Mouse (Mus musculus) intestine, postnatal 0 days (tissue): Measurements from ENCODE around the gene Prdm1. TPM values are rescaled to one million over a fixed set of nuclear protein-coding genes. Genes with fewer than 3 reads are reported as not detected.

Source experiments
- ATAC-seq: fragments of 200-750 bp; cut with Nextera tagmentation; 2 replicates; pipeline ENCODE4 v1.8.0; 2017; ENCODE audit warnings: mild to moderate bottlenecking, moderate TSS enrichment, moderate library complexity
- H3K27ac ChIP-seq: fragments of 300-500 bp; sonication (generic); 2 replicates; pipeline ENCODE4 v1.5.1; 2014; ENCODE audit warnings: mild to moderate bottlenecking, low read depth, low read length, moderate library complexity
- H3K27me3 ChIP-seq: fragments of 300-500 bp; sonication (generic); replicated peaks from 2 replicates; pipeline ENCODE4 v1.6.1; 2014; ENCODE audit warnings: low read length, mixed read lengths; ENCODE audit not compliant: control insufficient read depth, insufficient read depth
- H3K36me3 ChIP-seq: fragments of 300-500 bp; sonication (generic); 2 replicates; pipeline ENCODE4 v1.6.1; 2014; ENCODE audit warnings: mild to moderate bottlenecking, moderate library complexity; ENCODE audit not compliant: control insufficient read depth, insufficient read depth
- H3K4me1 ChIP-seq: fragments of 300-500 bp; sonication (generic); replicated peaks from 2 replicates; pipeline ENCODE4 v1.6.1; 2014; ENCODE audit warnings: antibody characterized with exemption, low read length, mixed read lengths; ENCODE audit not compliant: control insufficient read depth, insufficient read depth
- H3K4me2 ChIP-seq: fragments of 300-500 bp; sonication (generic); replicated peaks from 2 replicates; pipeline ENCODE4 v1.6.1; 2014; ENCODE audit warnings: low read depth, mild to moderate bottlenecking, moderate library complexity
- H3K4me3 ChIP-seq: fragments of 300-500 bp; sonication (generic); 2 replicates; pipeline ENCODE4 v1.5.1; 2014; ENCODE audit warnings: low read depth, low read length
- H3K9ac ChIP-seq: fragments of 300-500 bp; sonication (generic); 2 replicates; pipeline ENCODE4 v1.6.1; 2014; ENCODE audit warnings: mild to moderate bottlenecking, low read depth, low read length
- H3K9me3 ChIP-seq: fragments of 300-500 bp; sonication (generic); 2 replicates; pipeline ENCODE4 v1.6.1; 2016; ENCODE audit warnings: mixed run types; ENCODE audit not compliant: control insufficient read depth
- CTCF ChIP-seq: sonication (generic); IDR thresholded peaks from 2 replicates; pipeline ENCODE4 v1.5.1; 2016; ENCODE audit warnings: low read depth, mild to moderate bottlenecking, control low read depth, antibody characterized with exemption, moderate library complexity
- WGBS: fragments of 180-500 bp; shearing (Covaris S2); extraction: QIAGEN DNeasy Blood & Tissue Kit; methylation state at CpG from one replicate; pipeline ENCODE4 v1.1.7; 2014; 5-methylcytosine and 5-hydroxymethylcytosine counted together
- polyA plus RNA-seq: library from polyadenylated mRNA; unstranded; fragments of >200 nt; fragmentation: Nextera tagmentation; extraction: Ambion mirVana; gene quantifications from 2 replicates; pipeline ENCODE4 v1.2.1, GENCODE M21; 2015

The Prdm1 gene
- polyA plus RNA-seq, 1 experiment from 2014 or later: 17.7 TPM

DNA sequence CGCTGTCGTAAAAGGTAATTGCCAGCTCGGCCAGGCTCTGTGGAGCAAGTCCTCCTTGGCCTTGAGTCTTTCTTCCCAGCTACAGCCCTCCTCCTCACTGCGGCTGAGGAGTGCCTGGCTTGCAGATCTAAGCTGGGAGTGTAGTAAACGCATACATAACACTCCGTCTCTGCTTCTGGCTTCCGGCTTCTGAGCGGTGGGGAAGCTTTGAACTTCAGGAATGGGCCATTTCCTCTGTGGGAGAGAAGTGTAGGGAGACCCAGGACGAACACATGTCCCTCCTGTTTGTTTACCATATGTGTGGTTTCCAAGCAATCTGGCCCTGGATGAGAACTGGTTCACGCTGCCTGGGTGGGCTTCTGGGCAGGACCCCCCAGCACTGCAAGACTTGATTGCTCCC lies 119.2 kb downstream of the Prdm1 start:
- ATAC-seq: no peak
- H3K36me3 ChIP-seq: no peaks in the 10 kb centered on the region

GRCm38 (mm10) chr10:44403415-44403814 lies 124.9 kb downstream of the Prdm1 start:
- Histone ChIP-seq H3K4me1 (no peaks in the 10 kb centered on the region), H3K9ac (no peak overlapping the region), H3K27me3 (no peaks in the 10 kb centered on the region), H3K4me3 (no peak overlapping the region), H3K36me3 (no peaks in the 10 kb centered on the region), H3K9me3 (no peaks in the 10 kb centered on the region), H3K27ac (no peak overlapping the region), H3K4me2 (no peak overlapping the region)
- no peak for TF ChIP-seq CTCF
- no peak for ATAC-seq
- 57% methylated on average over 7 of the region's 7 CpGs for WGBS

More for the DNA sequence above, 119.2 kb downstream of the Prdm1 start:
- no peaks in the 10 kb centered on the region for H3K9me3 ChIP-seq
- H3K27me3 ChIP-seq: no peaks in the 10 kb centered on the region
- H3K4me3 ChIP-seq: no peak overlapping the region
- no peak overlapping the region for H3K9ac ChIP-seq
- no peak overlapping the region for H3K4me2 ChIP-seq
- TF ChIP-seq CTCF: no peak
- 26% methylated on average over 10 of the region's 10 CpGs for WGBS
- no peak overlapping the region for H3K27ac ChIP-seq
- no peaks in the 10 kb centered on the region for H3K4me1 ChIP-seq

- WGBS: 85% methylated on average over 10 of the region's 10 CpGs
- H3K4me3 ChIP-seq: no peak overlapping the region
- no peak for TF ChIP-seq CTCF
- no peak for ATAC-seq
- no peaks in the 10 kb centered on the region for H3K36me3 ChIP-seq
- H3K4me1 ChIP-seq: no peaks in the 10 kb centered on the region
- H3K27me3 ChIP-seq: no peaks in the 10 kb centered on the region
- no peak overlapping the region for H3K27ac ChIP-seq
- no peak overlapping the region for H3K9ac ChIP-seq
- H3K9me3 ChIP-seq: no peaks in the 10 kb centered on the region
- no peak overlapping the region for H3K4me2 ChIP-seq
Observed at GRCm38 (mm10) chr10:44401600-44401999, 126.7 kb downstream of the Prdm1 start.

GRCm38 (mm10) chr10:44400602-44401001 lies 127.7 kb downstream of the Prdm1 start:
- Histone ChIP-seq H3K36me3 (no peaks in the 10 kb centered on the region), H3K27me3 (no peaks in the 10 kb centered on the region), H3K4me1 (no peaks in the 10 kb centered on the region), H3K27ac (no peak overlapping the region), H3K4me3 (no peak overlapping the region), H3K9ac (no peak overlapping the region), H3K4me2 (no peak overlapping the region), H3K9me3 (no peaks in the 10 kb centered on the region)
- no peak for ATAC-seq
- no peak for TF ChIP-seq CTCF
- 70% methylated on average over 13 of the region's 13 CpGs for WGBS

DNA sequence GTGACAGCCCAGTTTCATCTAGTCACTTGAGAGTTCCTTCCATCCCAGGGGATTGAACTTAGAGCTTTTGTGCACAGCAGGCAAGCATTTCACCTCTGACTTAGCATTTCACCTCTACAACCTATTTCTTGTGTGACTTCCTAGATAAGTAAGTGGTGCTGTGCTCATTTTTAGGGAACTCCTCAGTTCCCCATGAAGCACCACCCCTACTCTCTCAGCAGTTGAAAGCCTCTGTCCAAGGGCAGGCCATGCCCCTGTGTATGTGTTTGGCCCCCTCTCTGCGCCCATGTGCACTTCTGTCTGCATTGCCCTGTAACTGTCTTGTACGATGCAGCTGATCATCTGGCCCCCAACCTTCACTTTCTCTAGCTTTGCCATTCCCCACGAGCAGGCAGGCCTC lies 128.2 kb downstream of the Prdm1 start:
- no peak overlapping the region for H3K4me3 ChIP-seq
- WGBS: 74% methylated on average over 3 of the region's 3 CpGs
- no peak for ATAC-seq
- H3K4me2 ChIP-seq: no peak overlapping the region
- no peaks in the 10 kb centered on the region for H3K27me3 ChIP-seq
- no peak for TF ChIP-seq CTCF
- H3K4me1 ChIP-seq: no peaks in the 10 kb centered on the region
- no peak overlapping the region for H3K27ac ChIP-seq
- H3K9me3 ChIP-seq: no peaks in the 10 kb centered on the region
- no peaks in the 10 kb centered on the region for H3K36me3 ChIP-seq
- H3K9ac ChIP-seq: no peak overlapping the region

GRCm38 (mm10) chr10:44392855-44393254 lies 135.4 kb downstream of the Prdm1 start:
- H3K27me3 ChIP-seq: no peaks in the 10 kb centered on the region
- 79% methylated on average over 8 of the region's 8 CpGs for WGBS
- H3K9ac ChIP-seq: no peak overlapping the region
- no peaks in the 10 kb centered on the region for H3K4me1 ChIP-seq
- no peak for TF ChIP-seq CTCF
- ATAC-seq: no peak
- H3K4me2 ChIP-seq: no peak overlapping the region
- H3K4me3 ChIP-seq: no peak overlapping the region
- H3K9me3 ChIP-seq: no peaks in the 10 kb centered on the region
- no peak overlapping the region for H3K27ac ChIP-seq
- no peaks in the 10 kb centered on the region for H3K36me3 ChIP-seq

DNA sequence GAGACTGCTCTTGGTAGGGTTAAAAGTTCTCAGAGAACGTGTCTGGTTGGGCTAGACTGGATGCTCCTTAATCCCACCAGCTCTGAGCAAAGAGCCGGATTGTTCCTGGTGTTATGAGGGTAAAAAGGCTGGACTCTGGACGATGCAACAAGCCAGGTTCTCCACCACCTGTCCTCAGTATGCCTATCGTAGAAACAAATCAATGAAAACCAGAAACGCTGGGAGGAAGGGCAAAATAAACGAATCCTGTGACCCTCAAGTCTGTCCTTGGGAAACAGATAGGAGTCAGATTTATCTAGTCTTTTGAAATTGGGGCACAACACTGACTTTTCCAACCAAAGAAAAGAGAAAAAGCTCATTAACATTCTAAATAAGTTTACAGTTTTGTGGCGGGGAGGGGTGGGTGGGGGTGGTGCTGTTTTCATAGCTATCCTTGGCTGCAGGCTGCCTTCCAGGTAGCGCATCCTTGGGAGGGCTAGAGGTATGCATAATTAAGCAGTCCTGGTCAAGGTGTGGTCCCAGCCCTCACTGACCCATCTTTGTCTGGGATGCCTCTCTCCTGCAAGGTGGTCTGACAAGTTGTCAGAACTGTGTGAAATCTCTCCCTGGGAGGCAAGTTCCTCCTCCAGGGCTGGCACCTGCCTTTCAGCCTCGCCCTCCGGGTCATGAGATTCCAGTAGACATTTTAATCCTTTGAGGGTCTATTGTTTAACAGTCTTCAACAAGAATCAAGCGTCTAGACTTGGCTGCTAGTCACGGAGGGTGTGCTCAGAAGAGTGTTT lies 136.6 kb downstream of the Prdm1 start:
- no peak overlapping the region for H3K4me2 ChIP-seq
- no peak overlapping the region for H3K27ac ChIP-seq
- no peak overlapping the region for H3K9ac ChIP-seq
- no peaks in the 10 kb centered on the region for H3K4me1 ChIP-seq
- no peaks in the 10 kb centered on the region for H3K27me3 ChIP-seq
- no peaks in the 10 kb centered on the region for H3K36me3 ChIP-seq
- no peak for ATAC-seq
- no peak overlapping the region for H3K4me3 ChIP-seq
- no peak for TF ChIP-seq CTCF
- 43% methylated on average over 12 of the region's 12 CpGs for WGBS
- H3K9me3 ChIP-seq: no peaks in the 10 kb centered on the region
